Mouse (Mus musculus): ENCODE data around the gene Hes2.

Gene Hes2

GRCm38 (mm10) chr4:152158585-152159284 is at the start of gene Hes2:
Gene Hes2, plus strand, starts transcription at chr4:152158867.
- DNase-seq: peak; percentile 60

GRCm38 (mm10) chr4:152109509-152109908 is 49.2 kb upstream of the Hes2 start:
- no peak for DNase-seq

- DNase-seq: no peak
These were observed 48.0 kb upstream of the Hes2 start for GRCm38 (mm10) chr4:152110689-152111088.

- DNase-seq: no peak
These were observed 46.3 kb upstream of the Hes2 start for GRCm38 (mm10) chr4:152112329-152112728.

- DNase-seq: peak; percentile 44
These were observed 44.6 kb upstream of the Hes2 start for GRCm38 (mm10) chr4:152114080-152114479.

GRCm38 (mm10) chr4:152115921-152116612 is 42.6 kb upstream of the Hes2 start, which contains the start of gene Tnfrsf25:
Gene Tnfrsf25, plus strand, starts transcription at chr4:152115934.
- peak; percentile 69 for DNase-seq

- no peak for DNase-seq
These were observed 41.1 kb upstream of the Hes2 start for GRCm38 (mm10) chr4:152117538-152117937.

GRCm38 (mm10) chr4:152119396-152120292 is 39.0 kb upstream of the Hes2 start:
- DNase-seq: peak; percentile 85

- peak; percentile 53 for DNase-seq
These were observed 38.1 kb upstream of the Hes2 start for GRCm38 (mm10) chr4:152120311-152121182.

- peak; percentile 53 for DNase-seq
These were observed 37.5 kb upstream of the Hes2 start for GRCm38 (mm10) chr4:152121183-152121505.

GRCm38 (mm10) chr4:152124361-152124961 is 34.2 kb upstream of the Hes2 start:
- DNase-seq: no peak

GRCm38 (mm10) chr4:152125161-152126025 is 33.3 kb upstream of the Hes2 start:
- DNase-seq: peak; percentile 49

GRCm38 (mm10) chr4:152126026-152126920 is 32.4 kb upstream of the Hes2 start:
- DNase-seq: peak; percentile 62

- DNase-seq: no peak
These were observed 30.8 kb upstream of the Hes2 start for GRCm38 (mm10) chr4:152127884-152128283.

GRCm38 (mm10) chr4:152128784-152129183 is 29.9 kb upstream of the Hes2 start:
- DNase-seq: no peak

- DNase-seq: peak; percentile 54
These were observed 29.2 kb upstream of the Hes2 start for GRCm38 (mm10) chr4:152129395-152129930.

GRCm38 (mm10) chr4:152130771-152131653 is 27.7 kb upstream of the Hes2 start:
- peak; percentile 89 for DNase-seq

Measured in retina, postnatal 1 day (tissue).